Mouse (Mus musculus): ENCODE data around the gene Thoc5.

The Thoc5 gene

DNA sequence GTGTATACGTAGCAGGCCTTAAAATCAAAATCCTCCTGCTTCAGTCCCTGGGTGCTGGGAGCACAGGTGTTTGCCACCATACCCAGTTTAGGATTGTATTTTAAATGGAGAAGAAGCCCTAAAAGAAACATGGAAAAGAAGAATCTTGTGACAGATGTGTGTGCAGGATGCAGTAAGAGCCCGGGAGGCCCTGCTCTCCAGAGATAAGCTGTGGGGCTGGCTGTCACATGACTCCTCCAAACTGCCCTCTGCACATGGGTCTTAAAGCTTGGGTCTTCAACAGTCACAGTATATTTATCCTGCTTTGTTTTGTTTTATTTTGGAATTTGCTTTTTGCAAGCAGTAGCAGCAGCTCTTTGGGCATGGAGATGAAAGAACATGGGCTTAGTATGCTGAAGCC lies 72.4 kb downstream of the Thoc5 start:
- in situ Hi-C loops (cut with MboI; ENCODE audit: unreplicated experiment in 2 of 2), result loop anchor here (25.0 kb wide), 1 partner anchor 495 kb away; no protein-coding TSS in a partner anchor

DNA sequence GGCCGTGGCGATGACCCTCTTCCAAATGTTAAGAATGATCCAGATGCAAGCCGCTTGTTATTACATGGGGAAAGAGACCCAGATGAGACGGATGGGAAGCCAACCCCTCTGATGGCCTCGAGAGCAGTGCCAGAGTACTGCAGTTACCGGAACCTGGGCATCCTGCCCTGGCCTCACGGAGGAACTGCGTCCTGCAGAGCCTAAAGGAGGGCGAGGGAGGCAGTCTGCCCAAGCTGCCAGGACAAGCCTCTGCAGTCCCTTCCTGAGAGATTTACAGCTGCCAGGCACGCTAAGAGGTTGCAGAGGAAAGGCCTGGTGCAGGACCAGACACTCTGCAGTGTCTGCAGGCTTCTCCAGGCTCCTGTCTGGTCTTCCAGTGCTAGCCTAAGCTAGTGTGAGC lies 73.3 kb downstream of the Thoc5 start:
- in situ Hi-C loops (cut with MboI; ENCODE audit: unreplicated experiment in 2 of 2), result loop anchor here (25.0 kb wide), 1 partner anchor 494 kb away; no protein-coding TSS in a partner anchor

DNA sequence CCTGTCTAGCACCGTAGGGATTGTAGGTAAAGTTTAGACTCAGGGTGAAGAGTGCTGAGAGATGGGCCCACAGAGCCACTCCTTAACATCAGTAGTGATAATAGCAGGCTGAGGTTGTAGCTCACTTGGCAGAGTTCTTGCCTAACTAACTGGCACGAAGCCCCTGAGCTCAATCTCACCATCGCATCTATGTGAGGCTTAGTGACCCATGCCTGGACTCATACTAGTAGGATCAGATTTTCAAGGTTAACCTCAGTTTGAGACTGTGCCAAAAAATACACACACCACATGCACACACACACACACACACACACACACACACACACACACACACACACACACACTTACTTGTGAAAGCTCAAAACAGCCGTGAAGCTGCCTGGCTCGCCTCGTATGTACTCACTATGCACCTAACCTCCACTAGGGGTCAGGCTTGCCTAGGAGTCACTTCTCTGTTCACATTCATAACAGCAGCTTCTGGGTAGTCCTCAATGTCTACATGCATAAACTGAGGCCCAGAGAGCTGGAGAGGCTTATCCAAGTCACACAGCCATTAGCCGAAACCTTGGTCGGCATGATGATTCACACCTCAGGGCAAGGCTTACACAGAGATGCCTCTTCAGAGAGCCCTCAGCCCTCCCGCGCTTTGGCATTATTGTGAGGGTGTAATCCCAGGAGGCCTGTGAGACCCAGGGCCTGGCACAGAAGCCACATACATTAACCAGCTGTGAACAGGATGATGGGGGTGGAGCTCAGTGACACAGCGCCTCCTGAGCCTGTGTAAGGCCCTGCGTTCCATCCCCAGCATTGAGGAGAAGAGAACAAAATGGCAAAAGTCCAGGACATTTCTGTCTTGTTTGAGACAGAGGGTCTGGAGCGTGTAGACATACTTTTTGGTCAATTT lies 78.1 kb downstream of the Thoc5 start:
- in situ Hi-C loops (cut with MboI; ENCODE audit: unreplicated experiment in 2 of 2), result loop anchor here (5.0 to 25.0 kb wide), 2 partner anchors 94 to 489 kb away; partner anchors contain the start of gene Gas2l1 (in 1 of the 2)

DNA sequence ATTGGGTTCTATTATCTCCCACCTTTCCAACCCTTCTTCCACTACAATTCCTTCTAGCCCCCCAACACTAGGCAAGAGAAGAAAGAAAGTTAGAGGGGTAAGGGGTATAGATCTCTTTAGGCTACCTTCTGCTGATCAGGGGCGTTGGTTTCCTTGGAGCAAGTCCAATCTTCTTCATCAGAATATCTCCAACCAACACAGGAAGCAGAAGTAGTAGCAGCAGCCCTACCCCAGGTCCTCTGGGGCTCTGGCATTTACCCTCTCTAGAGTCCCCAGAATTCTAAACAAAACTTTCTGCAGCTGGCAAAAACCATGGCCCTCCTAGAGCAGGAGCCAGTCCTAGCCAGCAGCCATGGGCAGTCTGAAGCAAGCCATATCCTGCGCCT lies 78.7 kb downstream of the Thoc5 start:
- in situ Hi-C loops (cut with MboI; ENCODE audit: unreplicated experiment in 2 of 2), result loop anchor here (5.0 to 25.0 kb wide), 2 partner anchors 93 to 488 kb away; partner anchors contain the start of gene Gas2l1 (in 1 of the 2)

DNA sequence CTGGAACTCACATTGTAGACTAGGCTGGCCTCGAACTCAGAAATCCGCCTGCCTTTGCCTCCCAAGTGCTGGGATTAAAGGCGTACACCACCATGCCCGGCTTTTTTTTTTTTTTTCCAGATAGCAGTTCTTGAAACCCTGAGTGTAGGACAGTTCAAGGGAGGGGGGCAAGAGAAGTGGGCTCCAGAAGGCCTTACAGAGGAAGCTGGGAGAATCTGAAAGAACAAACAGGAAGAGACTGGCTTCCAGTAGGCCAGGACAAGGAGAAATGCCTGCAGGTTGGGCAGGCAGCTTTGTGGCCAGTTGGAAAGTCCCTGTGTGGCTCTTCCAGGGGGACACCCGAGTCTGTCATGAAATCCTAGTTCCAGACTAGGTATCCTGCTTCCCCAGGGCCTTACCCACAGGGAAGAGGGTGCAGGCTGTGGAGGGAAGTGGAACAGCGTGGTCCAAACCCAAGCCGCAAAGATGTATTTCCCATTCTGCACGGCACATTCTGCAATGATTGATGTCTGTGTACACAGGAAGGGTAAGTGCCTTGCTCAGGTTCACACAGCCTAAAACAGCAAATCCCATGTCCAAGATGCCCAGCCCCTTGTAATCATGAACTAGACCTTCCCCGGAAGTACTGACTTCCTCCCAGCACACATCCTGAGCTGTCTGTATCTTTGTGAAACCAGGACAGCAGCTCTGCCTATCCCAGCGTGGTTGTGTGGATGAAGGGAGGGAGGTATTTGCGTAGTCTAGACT lies 79.4 kb downstream of the Thoc5 start:
- in situ Hi-C loops (cut with MboI; ENCODE audit: unreplicated experiment in 2 of 2), result loop anchor here (5.0 to 25.0 kb wide), 3 partner anchors 57 to 488 kb away; partner anchors contain the start of gene Gas2l1 (in 1 of the 2)

DNA sequence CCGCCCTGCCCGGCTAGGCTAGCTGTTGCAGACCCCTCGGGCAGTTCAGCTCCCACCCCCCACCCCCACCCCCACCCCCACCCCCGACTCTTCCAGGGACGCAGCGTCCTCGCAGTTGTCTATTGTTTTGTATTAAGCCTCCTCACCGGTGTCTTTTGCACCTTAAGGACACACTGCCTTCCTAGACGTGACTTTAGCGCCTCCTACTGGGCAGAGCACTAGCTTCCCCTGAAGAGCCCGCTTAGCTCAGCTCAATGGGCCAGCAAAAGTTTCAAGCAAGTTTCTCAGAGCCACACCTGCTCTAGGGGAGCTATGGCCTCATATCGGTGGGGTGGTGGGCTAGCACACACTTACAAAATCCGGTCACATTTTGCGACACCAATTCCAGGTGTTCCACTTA lies 80.5 kb downstream of the Thoc5 start:
- in situ Hi-C loops (cut with MboI; ENCODE audit: unreplicated experiment in 2 of 2), result loop anchor here (5.0 kb wide), 1 partner anchor 58 kb away; no protein-coding TSS in a partner anchor

Measured in v-Abl transformed pro-B cells (cell line).